Mouse (Mus musculus) G1E (cell line): ENCODE data around the gene Crym. TPM values are rescaled to one million over a fixed set of nuclear protein-coding genes. Genes with fewer than 3 reads are reported as not detected.

Source experiments
- ATAC-seq: 2 replicates; pipeline ENCODE4 v1.8.0; 2016; ENCODE audit warnings: mild to moderate bottlenecking; ENCODE audit not compliant: insufficient number of reproducible peaks, poor library complexity, low FRiP score, severe bottlenecking; ENCODE audit errors: extremely low read depth
- DNase-seq: peaks from one replicate; pipeline ENCODE4 v3.0.0; 2012; ENCODE audit warnings: low spot score
- H3K27me3 ChIP-seq: 2 replicates; pipeline ENCODE4 v1.6.1; 2012; ENCODE audit warnings: mild to moderate bottlenecking, low read length, inconsistent platforms; ENCODE audit not compliant: insufficient read depth
- H3K36me3 ChIP-seq: replicated peaks from 2 replicates; pipeline ENCODE3; 2012; ENCODE audit warnings: mild to moderate bottlenecking, inconsistent platforms
- H3K4me1 ChIP-seq: 2 replicates; pipeline ENCODE4 v1.6.1; 2012; ENCODE audit warnings: low read depth, low read length, inconsistent platforms, mixed read lengths; ENCODE audit not compliant: insufficient read depth
- H3K4me3 ChIP-seq: 2 replicates; pipeline ENCODE4 v1.5.1; 2012; ENCODE audit warnings: low read depth, mild to moderate bottlenecking, inconsistent platforms, low read length, moderate library complexity, mixed read lengths
- H3K9me3 ChIP-seq: replicated peaks from 2 replicates; pipeline ENCODE4 v1.6.1; 2012; ENCODE audit warnings: inconsistent platforms
- CTCF ChIP-seq: IDR thresholded peaks from 2 replicates; pipeline ENCODE4 v1.5.1; 2012; ENCODE audit warnings: low read depth, low read length, inconsistent platforms, mixed read lengths
- GATA1 ChIP-seq: IDR thresholded peaks from 2 replicates; pipeline ENCODE4 v1.6.1; 2012; ENCODE audit warnings: borderline replicate concordance, low read length, inconsistent platforms, mixed read lengths
- GATA2 ChIP-seq: IDR thresholded peaks from 2 replicates; pipeline ENCODE4 v1.6.1; 2012; ENCODE audit warnings: low read depth, low read length, inconsistent platforms, borderline replicate concordance
- POLR2AphosphoS5 ChIP-seq: IDR thresholded peaks from 2 replicates; pipeline ENCODE4 v1.6.1; 2012; ENCODE audit warnings: low read depth, low read length, inconsistent platforms; ENCODE audit not compliant: insufficient replicate concordance
- TAL1 ChIP-seq: conservative IDR thresholded peaks from 2 replicates; pipeline ENCODE4 v1.6.1; 2012; ENCODE audit warnings: low read depth, low read length, inconsistent platforms, mixed read lengths
- polyA plus RNA-seq: library from polyadenylated mRNA; stranded (reverse); fragments of >175 nt; gene quantifications from 2 replicates; pipeline ENCODE4 v1.2.3, GENCODE M21; 2012
- total RNA-seq, 2 experiments: library from RNA; stranded (forward) in 1 of 2; stranded (reverse) in 1 of 2; fragments of 200-1000 nt in 1 of 2; fragments of >200 nt in 1 of 2; fragmentation: Nextera tagmentation in 1 of 2; gene quantifications; 2 replicates each; pipeline ENCODE4 v1.2.3; 2014 to 2017

Gene Crym
- total and polyA plus RNA-seq, 3 experiments = 0.11 TPM; not detected in 2

DNA sequence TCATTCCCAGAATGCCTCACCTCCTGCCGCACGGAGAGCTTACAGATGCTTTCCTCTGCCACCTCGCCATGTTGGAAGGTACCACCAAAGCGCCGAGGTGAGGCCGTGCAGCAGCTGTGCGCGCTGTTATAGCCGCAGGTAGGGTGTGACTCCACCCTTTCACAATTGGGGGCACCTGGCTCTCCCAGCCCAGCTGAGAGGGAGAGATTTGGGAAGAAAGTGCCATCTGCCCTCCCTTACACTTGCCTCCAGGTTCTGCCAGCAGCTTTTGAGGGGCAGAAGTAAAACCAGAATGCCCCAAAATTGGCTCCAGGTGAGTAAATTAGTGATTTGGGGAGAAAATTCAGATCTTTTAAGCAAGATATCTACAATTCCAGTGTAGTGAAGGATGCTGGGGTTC is 56.7 kb downstream of the Crym start, which contains the start of gene Zp2:
TSS of gene Zp2 (minus strand) at position 101 of the 400 bp plus-strand sequence.
- Histone ChIP-seq H3K27me3 (no peaks in the 10 kb centered on the region), H3K4me3 (no peak within 1 kb of the TSS), H3K9me3 (no peaks in the 10 kb centered on the region), H3K4me1 (no peaks in the 10 kb centered on the region), H3K36me3 (no peaks in the 10 kb centered on the region)
- ATAC-seq (no peak), DNase-seq (no peak)
- no peak for TF ChIP-seq TAL1
- TF ChIP-seq GATA1 = no peak
- no peak for TF ChIP-seq CTCF
- TF ChIP-seq GATA2 = no peak
- no peak for TF ChIP-seq POLR2AphosphoS5

DNA sequence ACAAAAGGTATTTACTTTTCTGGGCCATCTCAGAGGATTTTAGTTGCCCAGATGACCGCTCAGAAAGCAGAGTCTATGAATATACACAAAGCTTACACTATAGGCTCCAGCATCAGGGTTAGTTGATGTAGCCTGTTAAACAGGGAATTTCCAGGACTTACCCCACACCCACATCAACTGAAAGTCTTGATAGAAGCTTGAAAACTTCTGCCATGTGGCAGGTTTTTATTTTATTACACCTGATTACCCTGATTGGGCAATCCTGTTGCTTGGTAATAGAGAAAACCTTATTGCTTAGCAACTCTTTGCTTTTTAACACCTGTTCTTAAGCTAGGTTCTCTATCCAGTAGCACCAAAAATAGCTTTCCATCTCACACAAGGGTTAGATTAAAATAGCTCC is 59.2 kb downstream of the Crym start:
- no peaks in the 10 kb centered on the region for H3K36me3 ChIP-seq
- DNase-seq = no peak
- no peaks in the 10 kb centered on the region for H3K4me1 ChIP-seq
- no peak overlapping the region for H3K4me3 ChIP-seq
- ATAC-seq = no peak
- no peaks in the 10 kb centered on the region for H3K27me3 ChIP-seq
- TF ChIP-seq GATA1 (no peak), GATA2 (no peak)
- H3K9me3 ChIP-seq = no peaks in the 10 kb centered on the region

Other genes with a start within 250 kb of the Crym start
- gene Dnah3, start 106.8 kb downstream of the Crym start, total RNA-seq (2014; fragmentation: Nextera tagmentation) = not detected in 2 replicates
- 0.12 and 0.22 TPM in 2 replicates for gene Dnah3, start 106.8 kb downstream of the Crym start, total RNA-seq (2017)
- not detected in 2 replicates for gene Dnah3, start 106.8 kb downstream of the Crym start, polyA plus RNA-seq
- not detected in 2 replicates for gene Tmem159, start 99.8 kb downstream of the Crym start, total RNA-seq (2014; fragmentation: Nextera tagmentation)
- gene Tmem159, start 99.8 kb downstream of the Crym start, total RNA-seq (2017) = not detected in 2 replicates
- gene Tmem159, start 99.8 kb downstream of the Crym start, polyA plus RNA-seq = not detected in 2 replicates
- not detected in 2 replicates for gene Zp2, start 56.8 kb downstream of the Crym start, total RNA-seq (2014; fragmentation: Nextera tagmentation)
- 0.11 TPM in 1 of 2 replicates, not detected in the other for gene Zp2, start 56.8 kb downstream of the Crym start, total RNA-seq (2017)
- not detected in 2 replicates for gene Zp2, start 56.8 kb downstream of the Crym start, polyA plus RNA-seq
- gene Anks4b, start 28.3 kb downstream of the Crym start, total RNA-seq (2014; fragmentation: Nextera tagmentation) = not detected in 2 replicates
- gene Anks4b, start 28.3 kb downstream of the Crym start, total RNA-seq (2017) = under 0.01 and 0.11 TPM in 2 replicates
- gene Anks4b, start 28.3 kb downstream of the Crym start, polyA plus RNA-seq = not detected in 2 replicates
- 1.3 TPM in 1 of 2 replicates, not detected in the other for gene Abca14, start 1.9 kb upstream of the Crym start, total RNA-seq (2014; fragmentation: Nextera tagmentation)
- gene Abca14, start 1.9 kb upstream of the Crym start, total RNA-seq (2017) = not detected in 2 replicates
- not detected in 2 replicates for gene Abca14, start 1.9 kb upstream of the Crym start, polyA plus RNA-seq
- gene Abca15, start 126.6 kb upstream of the Crym start, total RNA-seq (2014; fragmentation: Nextera tagmentation) = not detected in 2 replicates
- under 0.01 TPM in 1 of 2 replicates, not detected in the other for gene Abca15, start 126.6 kb upstream of the Crym start, total RNA-seq (2017)
- gene Abca15, start 126.6 kb upstream of the Crym start, polyA plus RNA-seq = not detected in 2 replicates
- gene Abca16, start 207.5 kb upstream of the Crym start, total RNA-seq (2014; fragmentation: Nextera tagmentation) = not detected in 2 replicates
- 0.06 and 0.22 TPM in 2 replicates for gene Abca16, start 207.5 kb upstream of the Crym start, total RNA-seq (2017)
- not detected in 2 replicates for gene Abca16, start 207.5 kb upstream of the Crym start, polyA plus RNA-seq